Mouse (Mus musculus) brain, adult 2 months (tissue): ENCODE results near the gene Fxyd1.

Source experiments
- DNase-seq: peaks from one replicate; pipeline ENCODE4 v3.0.0; 2011; ENCODE audit warnings: low read depth, low spot score

The Fxyd1 gene

GRCm38 (mm10) chr7:31017104-31017901 is 39.7 kb downstream of the Fxyd1 start:
- peak; percentile 93 for DNase-seq

- DNase-seq = no peak
Observed at GRCm38 (mm10) chr7:31012971-31013370, 44.0 kb downstream of the Fxyd1 start.

DNA sequence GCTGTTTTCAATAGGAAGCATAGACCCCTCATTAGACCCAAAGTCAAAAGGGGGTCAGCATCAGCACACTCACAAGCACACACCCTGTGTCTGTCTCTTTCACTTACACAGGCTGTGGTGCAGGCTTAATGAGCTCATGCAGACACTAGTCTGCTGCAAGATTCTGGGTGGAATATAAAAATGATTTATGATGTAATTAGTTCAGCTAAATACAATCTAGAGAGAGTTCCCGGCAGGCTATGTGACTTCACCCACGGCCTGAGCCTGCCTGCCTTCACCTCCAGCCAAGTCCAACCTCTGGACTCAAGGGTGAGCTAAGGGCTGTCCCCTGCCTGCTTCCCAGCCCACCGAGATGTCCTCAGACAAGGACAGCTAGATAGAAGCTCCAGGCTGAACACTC is 48.1 kb downstream of the Fxyd1 start:
- DNase-seq = no peak

DNA sequence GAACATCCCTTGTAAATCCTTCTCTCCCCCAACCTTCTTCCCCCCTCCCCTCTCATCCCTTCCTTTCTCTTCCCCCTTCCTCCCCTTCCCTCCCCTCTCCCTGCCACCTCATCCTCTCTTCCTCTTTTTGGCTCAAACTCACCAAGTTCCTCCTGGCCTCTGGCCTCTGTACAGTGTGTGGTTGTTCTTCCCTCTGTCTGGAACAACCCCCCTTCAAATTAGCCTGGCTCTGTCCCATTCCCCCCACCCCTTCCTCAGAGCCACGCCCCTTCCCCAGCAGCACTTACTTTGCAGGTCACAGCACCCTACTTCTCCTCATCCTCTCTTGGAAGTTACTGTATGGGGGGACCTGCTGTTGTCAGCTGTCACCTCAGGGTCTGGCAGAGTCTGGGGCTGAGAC is 48.8 kb downstream of the Fxyd1 start:
- no peak for DNase-seq

- no peak for DNase-seq
Observed at GRCm38 (mm10) chr7:31007775-31008174, 49.2 kb downstream of the Fxyd1 start.

GRCm38 (mm10) chr7:31002650-31003049 is 54.3 kb downstream of the Fxyd1 start:
- no peak for DNase-seq
